Mouse (Mus musculus): ENCODE measurements around the gene Chid1. TPM values are rescaled to one million over a fixed set of nuclear protein-coding genes. Genes with fewer than 3 reads are reported as not detected.
A peak's percentile ranks its signal among the peaks of the same experiment; 100 is the strongest.

The Chid1 gene
- polyA plus RNA-seq, 1 experiment from 2014 or later: 27.2 TPM

GRCm38 (mm10) chr7:141558329-141558776 is 18.7 kb upstream of the Chid1 start:
- H3K27ac ChIP-seq: no peak overlapping the region
- WGBS: 33% methylated on average over 4 of the region's 4 CpGs
- no peaks in the 10 kb centered on the region for H3K9me3 ChIP-seq (replicated peaks)
- H3K9ac ChIP-seq: no peak overlapping the region
- no peak for ATAC-seq (replicated peaks; ENCODE audit: insufficient number of reproducible peaks, insufficient read depth, low FRiP score, low read depth)
- no peaks in the 10 kb centered on the region for H3K36me3 ChIP-seq
- H3K27me3 ChIP-seq: no peaks in the 10 kb centered on the region
- H3K4me3 ChIP-seq: no peak overlapping the region
- peaks cover 17% of the 10 kb centered on the region for H3K4me1 ChIP-seq (replicated peaks)
- H3K4me2 ChIP-seq: no peak overlapping the region

DNA sequence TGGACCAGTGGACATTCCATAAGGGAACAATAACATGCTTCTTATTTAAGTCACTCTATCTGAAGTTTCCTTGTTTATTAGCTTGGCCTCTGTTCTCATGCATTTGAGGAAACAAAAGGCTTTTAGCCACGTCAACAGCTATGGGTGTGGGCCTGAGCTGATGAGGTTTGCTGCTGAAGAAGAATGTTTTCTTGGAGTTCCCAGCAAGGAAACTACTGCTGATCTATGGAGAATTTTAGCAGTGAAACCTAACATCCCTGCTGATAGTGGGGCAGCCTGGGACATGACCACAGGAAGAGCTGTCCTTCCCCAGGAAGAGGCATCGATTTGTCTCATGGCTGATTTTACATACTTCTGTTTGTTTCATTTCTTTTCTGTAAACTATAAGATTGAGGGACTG is 10.8 kb upstream of the Chid1 start:
- Histone ChIP-seq H3K4me1 (replicated peaks) (no peaks in the 10 kb centered on the region), H3K9me3 (replicated peaks) (no peaks in the 10 kb centered on the region), H3K27me3 (no peaks in the 10 kb centered on the region), H3K36me3 (no peaks in the 10 kb centered on the region), H3K4me3 (no peak overlapping the region), H3K27ac (no peak overlapping the region), H3K9ac (no peak overlapping the region), H3K4me2 (no peak overlapping the region)
- no peak for ATAC-seq (replicated peaks; ENCODE audit: insufficient number of reproducible peaks, insufficient read depth, low FRiP score, low read depth)
- WGBS: 67% methylated on average over 2 of the region's 2 CpGs

GRCm38 (mm10) chr7:141549432-141550061 is 9.9 kb upstream of the Chid1 start:
- H3K4me2 ChIP-seq: no peak overlapping the region
- ATAC-seq (replicated peaks; ENCODE audit: insufficient number of reproducible peaks, insufficient read depth, low FRiP score, low read depth): no peak
- H3K9ac ChIP-seq: no peak overlapping the region
- no peaks in the 10 kb centered on the region for H3K36me3 ChIP-seq
- no peaks in the 10 kb centered on the region for H3K9me3 ChIP-seq (replicated peaks)
- H3K27ac ChIP-seq: no peak overlapping the region
- 81% methylated on average over 3 of the region's 3 CpGs for WGBS
- H3K4me3 ChIP-seq: no peak overlapping the region
- H3K4me1 ChIP-seq (replicated peaks): peaks cover 4% of the 10 kb centered on the region
- no peaks in the 10 kb centered on the region for H3K27me3 ChIP-seq

DNA sequence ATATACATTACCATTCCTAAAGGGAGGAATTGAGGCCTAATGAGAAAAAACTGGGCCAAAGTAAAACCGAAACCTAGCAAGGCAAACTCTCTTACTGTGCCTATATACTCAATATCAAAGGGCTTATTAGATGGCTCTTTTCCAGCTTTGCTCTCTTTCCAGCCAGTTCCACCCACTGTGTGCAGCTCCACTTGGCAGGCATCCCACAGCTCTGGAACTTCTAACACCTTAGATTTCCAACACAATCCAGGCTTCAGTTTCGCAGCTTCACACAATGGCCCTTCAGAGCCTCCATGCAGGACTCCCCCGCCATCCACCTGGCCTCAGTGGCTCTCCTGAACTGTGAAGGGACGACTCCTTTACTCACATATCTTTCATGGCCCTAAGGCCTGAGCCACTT is 5.0 kb upstream of the Chid1 start:
- WGBS: 41% methylated on average over 4 of the region's 4 CpGs

GRCm38 (mm10) chr7:141542588-141542987 is 2.9 kb upstream of the Chid1 start:
- Histone ChIP-seq H3K9me3 (replicated peaks) (no peaks in the 10 kb centered on the region), H3K4me3 (no peak overlapping the region), H3K36me3 (no peaks in the 10 kb centered on the region), H3K27me3 (no peaks in the 10 kb centered on the region), H3K4me1 (replicated peaks) (peaks cover 23% of the 10 kb centered on the region), H3K27ac (no peak overlapping the region), H3K9ac (no peak overlapping the region), H3K4me2 (no peak overlapping the region)
- 85% methylated on average over 2 of the region's 2 CpGs for WGBS
- ATAC-seq (replicated peaks; ENCODE audit: insufficient number of reproducible peaks, insufficient read depth, low FRiP score, low read depth): no peak

More for the DNA sequence above, 5.0 kb upstream of the Chid1 start:
- no peak overlapping the region for H3K4me2 ChIP-seq
- H3K27ac ChIP-seq: peak overlapping the region; percentile 35
- no peak overlapping the region for H3K9ac ChIP-seq
- H3K4me3 ChIP-seq: no peak overlapping the region
- peaks cover 14% of the 10 kb centered on the region for H3K4me1 ChIP-seq (replicated peaks)
- no peaks in the 10 kb centered on the region for H3K9me3 ChIP-seq (replicated peaks)
- H3K27me3 ChIP-seq: no peaks in the 10 kb centered on the region
- no peak for ATAC-seq (replicated peaks; ENCODE audit: insufficient number of reproducible peaks, insufficient read depth, low FRiP score, low read depth)
- no peaks in the 10 kb centered on the region for H3K36me3 ChIP-seq

GRCm38 (mm10) chr7:141541681-141542080 is 2.0 kb upstream of the Chid1 start:
- Histone ChIP-seq H3K36me3 (no peaks in the 10 kb centered on the region), H3K27ac (no peak overlapping the region), H3K27me3 (no peaks in the 10 kb centered on the region), H3K4me3 (no peak overlapping the region), H3K9ac (no peak overlapping the region), H3K4me2 (no peak overlapping the region), H3K9me3 (replicated peaks) (no peaks in the 10 kb centered on the region), H3K4me1 (replicated peaks) (peaks cover 23% of the 10 kb centered on the region)
- 72% methylated on average over 4 of the region's 4 CpGs for WGBS
- no peak for ATAC-seq (replicated peaks; ENCODE audit: insufficient number of reproducible peaks, insufficient read depth, low FRiP score, low read depth)

DNA sequence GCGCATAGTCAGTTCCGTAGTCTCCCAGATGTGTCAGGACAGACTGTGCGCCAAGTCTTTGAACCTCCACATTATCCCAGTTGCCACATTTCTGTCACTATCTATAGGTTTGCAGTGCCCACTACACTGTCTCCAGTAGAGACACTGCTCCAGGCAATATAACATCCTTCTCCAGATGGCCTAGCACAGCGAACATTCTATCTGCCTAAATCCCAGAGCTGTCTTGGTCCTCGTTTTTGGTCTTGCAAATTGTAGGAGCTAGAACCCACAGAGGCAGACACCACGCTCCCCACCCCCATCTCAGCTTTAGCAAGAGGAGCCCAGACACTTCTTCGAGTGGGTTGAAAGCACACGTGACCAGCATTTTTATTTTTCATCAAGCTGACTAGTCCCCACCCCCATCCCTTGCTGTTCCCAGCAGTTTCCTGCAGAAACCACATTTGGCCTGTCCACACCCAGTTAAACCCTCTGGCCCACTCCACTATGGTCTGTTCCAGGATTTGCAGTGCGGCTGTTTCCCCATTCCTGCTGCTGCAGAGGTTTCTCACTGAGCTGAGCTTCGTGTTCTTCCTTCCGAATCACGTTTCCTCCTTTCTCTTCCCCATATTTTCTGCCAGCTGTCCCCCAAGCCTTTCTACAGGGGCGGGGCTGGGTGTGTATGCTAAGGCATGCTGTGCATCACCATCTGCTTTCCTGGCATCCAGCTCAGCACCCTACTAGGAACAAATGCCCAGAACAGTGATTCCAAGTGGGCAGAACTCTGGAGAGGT is 840 bp upstream of the Chid1 start:
- H3K27ac ChIP-seq: peak overlapping the region; percentile 77
- WGBS: 53% methylated on average over 13 of the region's 13 CpGs
- ATAC-seq (replicated peaks; ENCODE audit: insufficient number of reproducible peaks, insufficient read depth, low FRiP score, low read depth): 0 out of 2 replicates have a peak, but pooled peaks have one; percentile 1
- H3K4me2 ChIP-seq: peak overlapping the region; percentile 81
- H3K27me3 ChIP-seq: no peaks in the 10 kb centered on the region
- H3K9ac ChIP-seq: peak overlapping the region; percentile 74; the same call in 1 of the 2 replicates
- peaks cover 23% of the 10 kb centered on the region for H3K4me1 ChIP-seq (replicated peaks)
- H3K9me3 ChIP-seq (replicated peaks): no peaks in the 10 kb centered on the region
- no peaks in the 10 kb centered on the region for H3K36me3 ChIP-seq
- H3K4me3 ChIP-seq: peak overlapping the region; percentile 83

DNA sequence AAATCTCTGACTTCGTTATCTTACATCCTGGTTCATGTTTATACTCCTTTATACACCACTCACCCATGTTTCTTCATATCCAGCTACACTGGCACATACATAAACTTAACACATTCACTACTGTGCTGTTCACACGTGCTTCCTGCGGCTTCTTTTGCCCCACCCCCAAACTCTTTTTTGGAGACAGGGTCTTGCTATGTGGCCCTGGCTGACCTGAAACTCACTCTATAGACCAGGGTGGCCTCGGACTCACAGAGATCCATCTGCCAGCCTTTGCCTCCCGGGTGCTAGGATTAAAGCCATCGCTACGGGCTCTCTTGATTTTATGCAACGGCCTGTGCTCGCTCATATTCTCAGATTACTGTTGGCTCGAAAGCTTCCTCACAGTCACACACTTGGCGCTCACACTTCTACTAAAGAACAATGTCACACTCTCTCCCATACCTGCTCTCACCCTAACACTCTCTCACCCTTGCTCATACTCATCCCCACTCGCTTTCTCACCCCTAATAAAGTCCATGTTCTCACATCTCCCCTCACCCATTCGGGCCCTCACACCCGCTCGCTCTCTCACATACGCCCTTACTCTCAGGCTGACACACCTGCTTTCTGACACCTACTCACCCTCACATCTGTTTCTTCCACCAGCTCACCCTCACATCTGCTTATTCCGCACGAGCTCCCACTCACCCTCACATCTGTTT is 653 bp downstream of the Chid1 start:
- Histone ChIP-seq H3K9me3 (replicated peaks) (no peaks in the 10 kb centered on the region), H3K27me3 (no peaks in the 10 kb centered on the region), H3K4me3 (peak overlapping the region; percentile 83), H3K9ac (peak overlapping the region; percentile 74), H3K36me3 (no peaks in the 10 kb centered on the region), H3K4me2 (peak overlapping the region; percentile 81), H3K27ac (peak overlapping the region; percentile 77), H3K4me1 (replicated peaks) (peaks cover 17% of the 10 kb centered on the region)
- WGBS: 11% methylated on average over 18 of the region's 18 CpGs
- peak; percentile 6; the same call in 1 of the 2 replicates for ATAC-seq (replicated peaks; ENCODE audit: insufficient number of reproducible peaks, insufficient read depth, low FRiP score, low read depth)

DNA sequence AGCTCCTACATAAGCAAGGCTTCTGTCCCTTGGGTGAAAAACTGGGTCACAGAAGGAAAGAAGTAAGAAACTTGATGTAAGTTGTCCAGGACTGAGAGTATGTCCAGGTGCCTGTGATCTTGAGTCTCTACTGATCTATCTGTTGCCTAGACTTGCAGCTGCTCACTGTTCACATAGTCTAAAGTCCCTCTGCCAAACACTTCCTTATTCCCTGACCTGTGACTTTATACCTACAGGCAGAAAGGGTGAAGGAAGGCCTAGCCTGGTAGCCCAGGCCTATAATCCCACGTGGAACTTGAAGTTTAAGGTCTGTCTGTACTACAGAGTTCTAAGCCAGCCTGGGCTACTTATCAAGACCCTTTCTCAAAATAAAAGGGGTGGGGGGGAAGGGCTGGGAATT is 4.1 kb downstream of the Chid1 start:
- no peak overlapping the region for H3K27ac ChIP-seq
- no peak for ATAC-seq (replicated peaks; ENCODE audit: insufficient number of reproducible peaks, insufficient read depth, low FRiP score, low read depth)
- no peaks in the 10 kb centered on the region for H3K27me3 ChIP-seq
- 58% methylated on average over 1 of the region's 1 CpGs for WGBS
- no peak overlapping the region for H3K4me3 ChIP-seq
- H3K4me2 ChIP-seq: no peak overlapping the region
- H3K36me3 ChIP-seq: no peaks in the 10 kb centered on the region
- peaks cover 14% of the 10 kb centered on the region for H3K4me1 ChIP-seq (replicated peaks)
- no peak overlapping the region for H3K9ac ChIP-seq
- H3K9me3 ChIP-seq (replicated peaks): no peaks in the 10 kb centered on the region

GRCm38 (mm10) chr7:141525580-141525925 is 14.1 kb downstream of the Chid1 start:
- H3K27me3 ChIP-seq: no peaks in the 10 kb centered on the region
- H3K4me3 ChIP-seq: no peak overlapping the region
- H3K9me3 ChIP-seq (replicated peaks): no peaks in the 10 kb centered on the region
- H3K4me1 ChIP-seq (replicated peaks): no peaks in the 10 kb centered on the region
- peaks cover 12% of the 10 kb centered on the region; the same call in 1 of the 2 replicates for H3K36me3 ChIP-seq
- H3K27ac ChIP-seq: no peak overlapping the region
- H3K4me2 ChIP-seq: no peak overlapping the region
- H3K9ac ChIP-seq: no peak overlapping the region
- WGBS: 79% methylated on average over 4 of the region's 4 CpGs
- no peak for ATAC-seq (replicated peaks; ENCODE audit: insufficient number of reproducible peaks, insufficient read depth, low FRiP score, low read depth)

DNA sequence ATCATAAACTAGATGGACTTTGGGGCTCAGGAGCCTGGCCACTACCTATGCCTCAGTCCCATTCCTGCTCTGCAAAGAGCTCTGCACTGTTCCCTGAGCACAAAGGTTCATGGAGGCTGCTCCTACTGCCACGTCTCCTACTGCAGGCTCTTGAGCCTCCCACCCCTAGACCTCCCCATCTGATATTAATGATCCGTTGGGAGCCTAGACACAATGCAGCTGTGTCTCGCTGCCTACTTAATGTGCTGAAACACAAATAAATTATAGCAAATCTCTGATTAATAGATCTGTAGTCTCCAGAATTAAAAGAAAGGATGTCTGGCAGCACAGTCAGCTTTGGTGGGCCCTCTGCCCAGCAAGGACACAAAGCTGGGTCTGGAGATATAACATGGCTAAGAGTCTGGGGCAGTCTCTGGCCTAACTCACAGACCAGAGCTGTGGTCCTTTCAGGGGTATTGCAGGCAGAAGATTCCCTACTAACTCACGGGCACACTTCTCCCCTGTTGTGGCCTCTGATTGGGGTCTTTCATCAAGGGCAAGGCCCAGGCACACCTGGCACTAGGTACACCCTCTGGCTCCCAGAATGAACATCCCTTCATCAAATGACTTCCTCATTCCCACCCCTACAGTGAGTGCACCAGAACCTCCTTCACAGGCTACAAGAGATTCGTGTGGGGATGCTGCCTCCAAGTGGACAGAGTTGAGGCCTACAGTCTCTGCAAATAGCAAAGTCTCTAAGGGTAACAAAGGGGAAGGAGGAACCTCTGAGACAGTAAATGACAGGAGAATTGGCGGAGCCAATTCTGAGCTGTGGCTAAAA is 14.7 kb downstream of the Chid1 start:
- peak; percentile 72 for ATAC-seq (replicated peaks; ENCODE audit: insufficient number of reproducible peaks, insufficient read depth, low FRiP score, low read depth)
- 51% methylated on average over 6 of the region's 6 CpGs for WGBS
- Histone ChIP-seq H3K27ac (no peak overlapping the region), H3K4me3 (no peak overlapping the region), H3K27me3 (no peaks in the 10 kb centered on the region), H3K4me2 (no peak overlapping the region), H3K4me1 (replicated peaks) (0 out of 2 replicates have a peak, but pooled peaks cover 2% of the 10 kb centered on the region), H3K9me3 (replicated peaks) (no peaks in the 10 kb centered on the region), H3K9ac (no peak overlapping the region), H3K36me3 (peaks cover 12% of the 10 kb centered on the region; the same call in 1 of the 2 replicates)

Measured in heart, embryonic 15.5 days (tissue).